Mouse (Mus musculus) ES-Bruce4 (cell line): ENCODE results near the gene Rbfox3.

ENCODE experiments used
- CTCF ChIP-seq: IDR thresholded peaks from one replicate; pipeline ENCODE4 v1.8.1; 2011; ENCODE audit warnings: low read depth, low read length
- EP300 ChIP-seq: IDR thresholded peaks from 2 replicates; pipeline ENCODE4 v1.6.1; 2011; ENCODE audit warnings: low read depth, low read length; ENCODE audit not compliant: insufficient read depth
- POLR2A ChIP-seq: IDR thresholded peaks from one replicate; pipeline ENCODE4 v1.8.1; 2011; ENCODE audit warnings: low read length; ENCODE audit not compliant: insufficient read depth

GRCm38 (mm10) chr11:118729373-118729772, 182.0 kb downstream of the Rbfox3 start:
- TF ChIP-seq CTCF, result no peak
- TF ChIP-seq POLR2A, result no peak
- no peak for TF ChIP-seq EP300
